Mouse (Mus musculus): ENCODE results near the gene Scube3.

Gene Scube3

DNA sequence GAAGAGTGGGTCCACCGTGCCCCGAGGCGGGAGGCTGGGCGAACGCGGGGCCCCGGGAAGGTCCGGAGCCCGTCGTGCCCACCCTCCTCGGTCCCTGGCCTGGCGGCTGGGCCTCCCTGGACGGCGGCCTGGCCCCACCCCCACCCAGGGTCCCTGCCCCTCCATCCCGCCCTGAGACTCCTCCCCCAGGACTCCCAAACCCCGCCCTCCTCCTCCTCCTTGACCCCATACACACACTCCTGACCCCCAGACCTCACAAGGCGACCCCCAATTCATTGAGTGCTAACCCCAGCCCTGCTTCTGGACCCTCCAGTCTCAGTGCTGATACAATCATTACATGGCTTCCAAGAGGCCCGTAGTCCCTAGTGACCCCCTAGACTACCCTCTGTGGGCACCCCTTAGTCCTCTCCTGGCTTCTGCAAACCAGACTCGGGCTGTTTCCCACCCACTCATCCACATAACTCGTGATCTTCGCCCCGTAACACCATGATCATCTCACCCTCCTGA is 35.7 kb downstream of the Scube3 start:
- no peak for DNase-seq (ENCODE audit: low spot score in 2 of 2)

DNA sequence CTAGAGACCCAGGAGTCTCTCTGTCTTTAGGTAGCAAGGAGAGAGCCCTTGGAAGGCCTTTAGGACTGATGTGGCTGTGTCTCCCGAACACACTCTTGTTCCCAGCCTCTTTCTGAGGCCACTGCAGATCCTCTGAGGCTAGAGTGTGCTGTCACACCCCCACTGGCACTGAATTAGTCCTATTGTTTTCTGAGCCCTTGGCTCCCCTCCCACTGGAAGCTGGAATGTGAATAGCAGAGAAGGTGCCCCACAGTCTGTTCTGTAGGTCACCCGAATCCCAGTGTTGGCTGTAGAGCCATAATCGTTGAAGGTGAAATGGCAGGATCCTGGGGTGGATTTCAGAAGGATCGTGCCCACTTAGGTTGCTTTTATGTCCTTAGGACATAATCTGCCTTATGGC is 38.4 kb downstream of the Scube3 start:
- no peak for DNase-seq (ENCODE audit: low spot score in 2 of 2)

DNA sequence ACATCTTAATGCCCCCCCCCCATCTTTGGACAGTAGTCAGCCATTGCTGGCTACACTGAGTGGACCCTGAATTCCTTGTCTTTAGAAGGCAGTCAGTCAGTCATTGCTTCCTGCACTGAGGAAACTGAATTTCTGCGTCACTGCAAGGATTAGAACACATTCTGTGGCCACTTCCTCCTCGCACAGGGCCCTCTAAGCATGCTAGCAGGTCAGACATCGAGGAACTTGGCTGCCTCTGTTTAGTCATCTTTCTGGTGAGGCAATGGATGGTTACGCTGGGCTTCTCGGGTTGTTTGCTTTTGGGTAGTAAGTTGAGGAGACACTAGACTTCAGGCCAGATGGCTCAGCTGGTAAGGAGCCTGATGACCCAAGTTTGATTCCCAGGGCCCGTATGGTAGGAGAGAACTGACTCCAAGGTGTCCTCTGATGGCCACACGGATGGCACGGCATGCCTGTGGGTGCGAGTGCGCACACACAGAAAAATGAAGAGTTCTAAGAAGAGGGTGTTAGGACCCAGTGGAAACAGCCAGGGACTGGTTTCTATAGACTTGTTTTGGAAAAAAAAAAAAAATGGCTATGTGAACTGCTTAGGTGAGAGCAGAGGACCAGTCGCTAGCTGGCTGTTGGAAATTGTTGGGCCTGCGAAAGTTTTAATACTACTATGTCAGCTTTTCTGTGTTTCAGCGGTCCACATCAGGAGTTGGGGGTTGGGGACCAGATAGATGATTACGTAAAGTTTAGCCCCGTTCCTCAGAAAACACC is 39.0 kb downstream of the Scube3 start:
- DNase-seq (ENCODE audit: low spot score in 2 of 2), result no peak

DNA sequence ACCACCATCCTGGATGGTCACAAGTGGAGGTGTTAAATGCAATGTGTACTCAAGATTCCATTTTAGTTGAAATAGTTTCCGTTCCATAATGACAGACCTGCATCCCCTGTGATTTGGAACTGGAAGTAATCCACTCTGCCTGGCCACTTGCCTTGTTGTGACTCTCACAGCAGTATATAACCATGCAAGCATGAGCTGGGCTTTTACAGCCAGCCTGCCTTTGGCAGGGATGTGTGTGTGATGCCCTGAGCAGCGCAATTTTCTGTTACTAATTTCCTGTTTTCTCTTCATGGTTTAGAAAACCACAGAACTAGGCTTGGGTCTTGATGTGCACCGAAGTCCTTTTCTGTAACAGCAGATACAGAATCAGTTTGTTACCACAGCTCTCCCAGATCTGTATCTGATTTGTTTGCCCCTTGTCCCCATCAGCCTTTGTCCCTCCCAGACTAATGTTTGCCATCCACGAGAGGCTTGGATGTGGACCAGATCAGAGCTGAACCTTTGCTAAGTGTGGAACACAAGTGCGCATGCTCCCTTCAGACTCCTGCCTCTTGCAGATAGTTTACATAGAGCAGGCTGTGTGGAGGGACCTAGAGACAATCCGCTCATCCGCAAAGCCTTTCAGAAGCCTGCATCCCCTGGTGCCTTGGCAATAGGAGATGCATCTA is 43.2 kb downstream of the Scube3 start:
- no peak for DNase-seq (ENCODE audit: low spot score in 2 of 2)

DNA sequence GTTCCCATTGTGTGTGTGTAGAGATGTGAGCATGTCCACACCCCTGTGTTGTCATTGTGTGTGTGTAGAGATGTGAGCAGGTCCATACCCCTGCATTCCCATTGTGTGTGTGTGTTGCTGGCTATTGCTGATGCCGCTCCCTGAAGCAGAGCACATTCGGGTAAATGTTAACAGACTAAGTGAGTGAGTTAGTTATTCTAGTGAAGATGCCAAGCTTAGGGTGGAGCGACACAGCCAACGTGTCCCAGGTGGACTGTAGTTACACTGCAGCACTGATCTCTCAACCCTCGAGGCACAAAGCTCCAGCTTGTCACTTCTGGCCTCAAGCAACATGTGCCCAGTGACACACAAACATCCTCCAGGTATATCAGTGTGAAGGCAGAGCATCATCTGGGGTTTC is 46.4 kb downstream of the Scube3 start:
- DNase-seq (ENCODE audit: low spot score in 2 of 2), result no peak

DNA sequence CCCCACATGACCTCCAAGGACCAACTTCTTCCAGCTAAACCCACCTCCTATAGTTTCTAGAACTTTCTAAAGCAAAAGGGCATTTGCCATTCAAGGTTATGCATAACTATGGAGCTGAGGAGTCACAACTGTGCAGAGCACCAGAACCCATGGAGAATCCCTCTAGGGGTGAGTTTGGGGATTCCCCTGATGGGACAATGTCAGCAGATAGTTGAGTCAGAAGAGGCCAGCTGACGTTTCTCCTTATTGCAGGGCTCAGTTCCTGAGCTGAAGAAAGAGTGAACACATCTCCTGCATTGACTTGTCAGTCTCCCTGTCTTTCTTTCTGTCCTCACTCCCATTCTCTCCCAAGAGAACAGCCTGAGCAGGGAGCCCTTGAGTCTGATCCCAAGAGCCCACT is 50.8 kb downstream of the Scube3 start:
- no peak for DNase-seq (ENCODE audit: low spot score in 2 of 2)

DNA sequence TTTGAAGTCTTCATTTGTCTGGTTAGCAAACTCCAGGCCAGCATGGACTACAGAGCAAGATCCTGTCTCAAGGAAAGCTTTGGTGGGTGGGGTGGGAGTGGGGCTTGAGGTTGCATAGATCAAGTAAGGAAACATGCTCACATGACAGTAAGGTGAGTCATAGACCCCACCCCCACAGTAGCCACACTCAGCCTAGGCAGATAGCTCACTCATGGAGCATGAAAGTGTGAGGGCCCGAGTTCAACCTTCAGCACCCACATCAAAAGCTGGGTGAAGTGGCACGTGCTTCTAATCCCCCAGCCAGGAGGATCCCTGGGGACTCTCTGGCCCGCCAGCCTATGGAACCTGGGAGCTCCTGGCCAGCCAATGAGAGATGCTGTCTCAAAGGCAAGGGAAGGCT is 51.6 kb downstream of the Scube3 start:
- DNase-seq (ENCODE audit: low spot score in 2 of 2), result no peak

DNA sequence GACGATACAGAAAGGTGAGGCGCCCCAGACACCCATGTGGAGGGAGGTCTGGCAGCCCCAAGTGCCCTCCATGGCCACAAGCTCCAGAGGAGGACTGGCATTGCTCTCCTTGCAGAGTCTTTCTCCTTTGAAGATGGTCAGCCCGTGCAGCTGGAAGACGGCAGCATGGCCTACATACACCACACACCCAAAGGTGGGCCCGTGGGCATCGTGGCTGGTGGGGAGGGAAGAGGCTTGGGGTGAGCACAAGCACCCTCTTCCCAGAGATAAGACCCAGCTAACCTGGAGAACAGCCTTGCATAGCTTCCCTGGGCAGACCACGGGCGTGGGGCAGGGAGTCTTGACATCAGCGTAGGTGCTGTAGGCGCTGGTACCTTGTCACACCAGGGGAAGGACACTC is 53.1 kb downstream of the Scube3 start:
- no peak for DNase-seq (ENCODE audit: low spot score in 2 of 2)

DNA sequence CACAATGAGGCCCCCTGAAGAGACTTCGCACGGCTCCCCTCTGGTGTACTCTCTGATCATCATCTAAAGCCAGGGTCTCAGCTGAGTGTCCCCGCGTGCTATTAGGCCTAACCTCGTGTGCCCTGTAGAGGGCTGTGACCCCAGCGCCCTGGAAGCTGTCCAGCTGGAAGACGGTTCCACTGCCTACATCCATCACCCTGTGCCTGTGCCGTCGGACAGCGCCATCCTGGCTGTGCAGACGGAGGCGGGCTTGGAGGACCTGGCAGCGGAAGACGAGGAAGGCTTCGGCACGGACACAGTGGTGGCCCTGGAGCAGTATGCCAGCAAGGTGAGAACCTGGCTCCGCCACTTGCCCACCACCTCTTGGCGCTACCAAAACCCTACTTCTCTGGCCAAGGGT is 55.7 kb downstream of the Scube3 start:
- DNase-seq (ENCODE audit: low spot score in 2 of 2), result no peak

DNA sequence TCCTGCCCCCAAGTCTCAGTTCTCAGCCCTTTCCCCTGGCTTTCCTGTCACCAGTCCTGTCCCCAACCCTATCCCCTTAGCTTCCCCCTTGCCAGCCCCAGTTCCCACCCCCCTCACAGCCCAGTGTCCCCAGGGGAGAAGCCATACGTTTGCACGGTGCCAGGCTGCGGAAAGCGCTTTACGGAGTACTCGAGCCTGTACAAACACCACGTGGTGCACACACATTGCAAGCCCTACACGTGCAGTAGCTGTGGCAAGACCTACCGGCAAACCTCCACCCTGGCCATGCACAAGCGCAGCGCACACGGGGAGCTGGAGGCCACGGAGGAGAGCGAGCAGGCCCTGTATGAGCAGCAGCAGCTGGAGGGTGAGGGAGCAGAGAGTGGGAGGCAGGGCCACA is 60.0 kb downstream of the Scube3 start:
- no peak for DNase-seq (ENCODE audit: low spot score in 2 of 2)

DNA sequence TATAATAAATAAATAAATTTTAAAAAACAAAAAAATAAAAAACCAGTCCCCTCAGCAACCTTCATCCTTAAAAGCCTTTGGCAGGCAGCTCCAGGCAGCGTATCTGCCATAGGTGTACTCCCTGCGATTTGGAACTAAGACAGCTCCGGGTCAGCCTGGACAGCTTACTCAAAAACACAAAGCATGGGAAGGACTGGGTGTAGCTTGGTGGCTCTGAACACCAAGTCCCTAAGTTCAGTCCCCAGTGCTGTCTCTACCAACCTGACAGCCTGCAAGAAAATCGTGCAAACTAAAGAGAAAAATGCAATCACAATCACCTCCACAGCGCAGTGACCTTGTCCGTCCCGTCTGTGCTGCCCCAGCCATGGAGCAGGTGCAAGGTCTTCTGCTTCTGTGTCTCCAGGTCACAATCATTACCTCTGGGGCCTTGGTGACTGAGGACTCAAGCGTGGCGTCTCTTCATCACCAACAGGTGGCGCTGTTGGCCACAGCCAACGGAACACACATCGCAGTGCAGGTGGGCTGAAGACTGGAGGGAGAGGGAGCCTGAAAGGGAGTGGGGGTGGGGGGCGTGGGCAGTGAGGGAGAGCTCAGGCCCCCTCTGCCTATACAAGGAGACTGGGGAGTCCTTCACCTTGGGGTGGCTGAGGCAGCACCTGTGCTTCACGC is 62.2 kb downstream of the Scube3 start:
- no peak for DNase-seq (ENCODE audit: low spot score in 2 of 2)

DNA sequence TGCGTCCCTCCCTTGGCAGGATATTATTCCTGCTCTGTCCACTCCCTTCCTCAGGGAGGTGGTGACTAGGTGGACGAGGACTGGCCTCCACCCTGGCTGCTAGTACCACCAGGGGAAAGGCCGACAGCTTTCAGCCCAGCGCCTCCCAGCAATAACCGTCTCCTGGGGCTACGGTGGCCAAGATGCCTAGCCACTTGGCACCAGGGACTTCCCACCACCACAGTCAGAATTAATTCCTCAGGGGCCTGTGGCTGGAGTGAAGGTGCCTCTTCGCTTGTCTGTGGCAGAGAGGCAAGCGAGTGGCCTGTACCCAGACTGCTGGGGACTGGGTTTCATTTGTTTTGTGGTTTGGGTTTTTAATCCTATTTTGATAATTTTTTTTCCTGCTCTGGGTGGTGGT is 63.5 kb downstream of the Scube3 start:
- DNase-seq (ENCODE audit: low spot score in 2 of 2), result no peak

DNA sequence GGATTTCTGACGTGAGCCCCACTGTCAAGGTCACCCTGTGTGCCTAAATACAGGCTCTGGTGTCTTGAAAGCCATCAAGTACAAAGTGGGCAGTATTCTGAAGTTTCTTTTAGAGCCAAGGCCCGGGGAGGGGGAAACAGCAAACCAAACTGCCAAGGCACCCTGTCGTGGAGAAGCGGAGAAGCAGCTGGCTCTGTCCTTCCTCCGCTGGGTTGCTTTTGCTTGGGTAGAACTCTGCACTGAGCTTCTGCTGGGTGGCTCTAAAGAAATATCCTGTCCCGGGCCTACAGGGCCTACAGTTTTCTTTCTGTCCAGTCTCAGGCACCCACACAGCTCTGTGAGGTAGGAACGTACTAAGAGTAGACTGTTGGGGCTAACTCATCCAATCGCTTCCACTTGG is 65.2 kb downstream of the Scube3 start:
- DNase-seq (ENCODE audit: low spot score in 2 of 2), result no peak

DNA sequence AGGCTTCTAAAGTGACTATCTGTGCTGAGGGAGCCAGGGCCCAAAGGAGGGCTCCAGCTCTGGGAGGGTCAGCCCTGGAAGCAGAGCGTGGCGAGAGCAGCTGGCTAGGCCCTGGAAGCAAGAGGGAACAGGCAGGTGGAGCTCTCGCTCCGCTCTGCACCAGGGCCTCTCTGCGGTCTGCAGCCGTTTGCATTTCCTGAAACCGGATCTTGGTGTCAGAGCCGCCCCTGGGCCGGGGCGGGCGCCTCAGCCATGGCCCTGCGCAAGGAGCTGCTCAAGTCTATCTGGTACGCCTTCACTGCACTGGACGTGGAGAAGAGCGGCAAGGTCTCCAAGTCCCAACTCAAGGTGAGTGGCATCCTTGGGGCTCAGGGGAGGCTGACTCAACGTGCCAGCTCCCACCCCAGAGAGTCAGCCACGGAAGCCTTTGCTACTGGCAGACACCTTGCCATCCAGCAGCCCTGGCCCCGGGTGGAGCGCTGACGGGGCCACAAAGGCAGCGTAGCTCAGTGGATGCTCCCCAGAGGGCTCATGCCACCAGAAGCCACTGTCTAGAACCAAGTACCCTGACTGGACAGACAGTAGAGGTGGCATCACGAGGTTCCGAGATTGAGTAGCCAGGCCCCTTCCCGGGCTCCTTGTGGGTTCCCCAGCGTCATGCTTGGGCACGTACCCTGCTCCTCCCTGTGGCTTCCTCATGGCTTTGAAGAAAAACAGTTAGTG is 65.8 kb downstream of the Scube3 start, which contains the start of gene Def6:
Def6 (plus strand) TSS at position 188 of the 723 bp plus-strand sequence.
- DNase-seq (ENCODE audit: low spot score in 2 of 2), result no peak

DNA sequence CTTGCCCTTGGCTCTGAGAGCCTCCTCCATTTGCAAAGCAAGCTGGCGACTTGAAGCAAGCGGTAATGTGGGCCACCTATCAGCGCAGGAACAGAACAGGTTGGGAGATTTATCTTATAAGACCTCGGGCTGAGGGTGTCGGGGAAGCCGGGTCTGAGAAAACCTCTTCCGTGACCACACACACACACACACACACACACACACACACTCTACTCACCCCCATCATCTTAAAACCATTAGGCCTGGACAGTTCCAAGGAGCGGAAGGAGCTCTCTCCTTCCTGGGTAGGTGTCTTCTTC is 66.3 kb downstream of the Scube3 start:
- no peak for DNase-seq (ENCODE audit: low spot score in 2 of 2)

DNA sequence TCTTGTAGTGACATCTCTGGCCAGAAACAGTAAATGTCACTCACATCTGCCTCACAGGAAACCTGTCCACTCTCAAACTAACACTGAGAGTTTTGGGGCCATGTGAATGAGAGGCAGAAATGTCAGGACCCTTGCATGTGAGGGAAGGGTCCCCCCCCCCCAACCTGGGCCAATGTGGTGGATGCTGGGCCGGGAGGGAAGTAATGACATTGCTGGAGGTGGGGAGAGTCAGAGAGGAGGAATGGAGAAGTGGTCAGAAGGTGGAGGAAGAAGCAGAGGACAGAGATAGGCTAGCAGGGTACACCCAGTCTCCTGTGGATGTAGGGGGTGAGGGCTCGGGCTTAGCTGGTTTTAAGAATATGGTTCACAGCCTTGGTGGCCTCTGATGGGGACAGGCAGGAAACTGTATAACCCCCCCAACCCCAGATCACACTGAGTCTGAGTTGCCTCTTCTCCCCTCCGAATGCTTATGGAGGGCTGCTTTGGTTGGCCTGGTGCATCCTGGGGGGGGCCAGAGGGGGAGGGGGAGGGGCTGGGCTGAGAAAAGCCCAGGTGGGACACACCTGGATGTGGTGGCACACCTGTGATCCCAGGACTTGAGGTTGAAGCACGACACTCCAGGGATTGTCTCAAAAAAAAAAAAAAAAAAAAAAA is 67.6 kb downstream of the Scube3 start:
- DNase-seq (ENCODE audit: low spot score in 2 of 2), result no peak

DNA sequence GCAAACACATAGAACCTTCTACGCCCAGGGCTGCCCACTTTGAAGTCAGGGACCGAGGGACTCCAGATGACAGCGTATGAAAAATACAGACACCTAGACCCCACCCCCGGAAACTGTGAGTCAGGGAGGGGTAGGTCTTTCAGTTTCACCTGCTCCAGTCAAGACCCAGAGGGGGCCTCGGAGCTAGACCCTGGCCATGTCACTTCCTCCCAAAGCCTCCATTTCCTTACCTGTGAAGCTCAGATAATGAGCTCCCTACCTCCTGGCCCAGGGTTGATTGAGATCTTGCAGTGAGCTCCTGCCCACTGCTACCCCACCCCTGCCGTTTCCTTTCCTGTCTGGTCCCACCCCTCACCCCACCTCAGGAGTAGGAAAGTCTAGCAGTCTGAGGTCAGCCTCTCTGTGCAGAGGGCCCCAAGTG is 70.0 kb downstream of the Scube3 start:
- no peak for DNase-seq (ENCODE audit: low spot score in 2 of 2)

DNA sequence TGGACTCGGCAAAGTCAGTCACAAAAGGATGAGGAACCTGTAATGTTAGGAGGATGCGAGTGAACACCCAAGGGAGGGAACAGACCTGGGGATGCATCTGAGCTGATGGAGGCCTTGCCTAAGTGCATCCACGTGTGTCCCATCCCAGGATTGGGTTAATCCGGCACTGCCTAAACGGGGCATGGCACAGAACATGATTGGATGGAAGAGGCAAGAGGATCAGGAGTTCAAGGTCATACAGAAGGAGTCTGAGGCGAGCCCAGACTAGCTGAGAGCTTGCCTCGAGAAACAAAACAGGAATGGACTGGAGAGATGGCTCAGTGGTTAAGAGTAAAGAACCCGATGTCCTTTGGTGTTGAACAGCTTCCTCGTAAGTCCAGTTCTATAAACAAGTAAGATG is 70.5 kb downstream of the Scube3 start:
- no peak for DNase-seq (ENCODE audit: low spot score in 2 of 2)

DNA sequence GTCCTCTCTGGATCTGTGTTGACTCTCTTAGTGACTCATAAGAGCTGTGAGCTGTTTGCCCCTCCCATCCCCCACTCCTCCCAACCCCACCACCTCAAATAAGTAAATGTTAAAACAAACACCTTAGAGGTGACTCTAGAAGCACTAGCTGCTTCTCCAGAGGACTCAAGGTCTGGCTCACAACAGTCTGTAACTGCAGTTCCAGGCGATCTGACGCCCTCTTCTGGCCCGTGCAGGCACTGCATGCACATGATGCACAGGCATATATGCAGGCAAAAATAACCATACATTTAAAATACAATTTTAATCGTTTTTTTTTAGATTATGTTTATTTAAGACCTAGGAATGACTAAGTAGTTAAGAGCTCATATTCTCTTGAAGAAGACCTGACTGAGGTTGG is 71.3 kb downstream of the Scube3 start:
- no peak for DNase-seq (ENCODE audit: low spot score in 2 of 2)

DNA sequence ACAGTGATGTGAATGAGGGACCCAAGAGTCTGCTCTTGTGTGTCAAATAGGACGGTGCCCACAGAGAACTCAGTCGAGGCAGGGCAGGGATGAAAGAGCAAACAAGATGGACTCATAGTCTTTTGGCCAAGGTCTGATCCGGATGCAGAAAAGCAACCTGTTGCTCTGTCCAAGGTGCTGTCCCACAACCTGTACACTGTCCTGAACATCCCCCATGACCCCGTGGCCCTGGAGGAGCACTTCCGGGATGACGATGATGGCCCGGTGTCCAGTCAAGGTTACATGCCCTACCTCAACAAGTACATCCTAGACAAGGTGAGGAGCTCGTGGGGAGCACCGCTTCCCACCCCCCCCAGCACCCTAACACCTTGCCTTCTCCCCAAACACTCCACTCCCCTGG is 74.8 kb downstream of the Scube3 start:
- DNase-seq (ENCODE audit: low spot score in 2 of 2), result no peak

DNA sequence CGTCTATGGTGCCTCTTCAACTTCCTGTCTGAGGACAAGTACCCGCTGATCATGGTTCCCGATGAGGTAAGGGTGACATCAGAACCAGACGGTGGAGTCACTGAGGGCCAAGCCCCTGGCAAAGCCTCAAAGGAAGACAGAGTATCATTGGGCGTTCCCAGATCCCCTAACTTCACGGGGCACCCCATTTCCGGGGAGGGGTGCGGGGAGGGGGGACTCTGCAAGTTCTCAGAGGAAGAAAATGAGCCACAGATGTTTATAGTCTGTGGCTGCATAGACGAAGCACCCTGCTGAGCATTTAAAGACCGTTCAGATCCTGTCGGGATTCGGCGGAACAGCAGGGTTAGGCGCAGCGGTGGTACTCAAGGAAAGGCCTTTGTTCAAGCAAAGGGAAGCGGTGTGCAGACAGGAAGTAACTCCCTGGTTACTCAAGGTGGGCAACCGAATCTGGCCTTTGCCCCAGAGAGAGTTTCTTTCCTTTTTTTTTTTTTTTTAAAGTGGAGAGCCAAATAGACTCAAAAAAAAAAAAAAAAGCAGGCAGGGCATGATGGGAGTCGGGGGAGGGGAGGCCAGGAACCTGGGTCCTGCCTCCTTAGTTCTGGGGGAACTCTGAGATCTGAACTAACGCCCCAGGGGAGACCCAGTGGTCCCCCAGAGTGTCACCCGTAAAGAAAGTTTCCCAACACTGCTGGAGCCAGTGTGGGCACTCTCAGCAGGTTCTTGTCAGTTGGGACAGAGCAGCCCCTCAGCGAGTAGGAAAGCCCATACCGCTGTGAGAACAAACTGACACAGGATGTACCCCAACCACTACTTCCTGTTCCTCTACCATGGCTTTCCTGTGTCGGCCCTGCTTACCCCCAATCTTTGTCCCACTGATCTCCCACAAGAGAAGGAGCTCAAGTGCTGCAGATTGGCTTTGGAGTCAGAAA is 76.0 kb downstream of the Scube3 start:
- DNase-seq (ENCODE audit: low spot score in 2 of 2), result no peak

Data from right cerebral cortex, postnatal 36 days (tissue).